Mouse (Mus musculus): ENCODE measurements around the gene Gipr. TPM values are rescaled to one million over a fixed set of nuclear protein-coding genes. Genes with fewer than 3 reads are reported as not detected.

The Gipr gene
- polyA plus RNA-seq, 2 experiments, result 1.1 TPM; not detected in 1

- peaks cover 15% of the 10 kb centered on the region for H3K36me3 ChIP-seq (ENCODE audit: control insufficient read depth, insufficient read depth, low read length)
- no peak for ATAC-seq (ENCODE audit: low FRiP score, low read depth)
- WGBS, result 65% methylated on average over 6 of the region's 6 CpGs
- H3K4me1 ChIP-seq (ENCODE audit: control insufficient read depth, insufficient read depth, low read length), result peaks cover 16% of the 10 kb centered on the region
- no peak overlapping the region for H3K4me2 ChIP-seq (replicated peaks; ENCODE audit: low read depth, low read length, severe bottlenecking)
- peaks cover 8% of the 10 kb centered on the region for H3K27me3 ChIP-seq (ENCODE audit: control insufficient read depth, insufficient read depth, low read length)
- no peak overlapping the region for H3K27ac ChIP-seq (replicated peaks; ENCODE audit: low read depth, low read length)
- DNase-seq (ENCODE audit: low spot score), result peak; percentile 44
- H3K9ac ChIP-seq (ENCODE audit: low read depth, low read length, severe bottlenecking), result no peak overlapping the region
- H3K9me3 ChIP-seq (ENCODE audit: control insufficient read depth, low read length), result no peaks in the 10 kb centered on the region
- H3K4me3 ChIP-seq (replicated peaks; ENCODE audit: low read length), result no peak overlapping the region
- no peak for TF ChIP-seq POLR2A (IDR thresholded peaks at IDR 0.05; ENCODE audit: borderline replicate concordance, extremely low read depth, insufficient read depth, insufficient read length)
Observed at GRCm38 (mm10) chr7:19184758-19185157, 18.8 kb upstream of the Gipr start.

- 68% methylated on average over 2 of the region's 2 CpGs for WGBS
- peaks cover 15% of the 10 kb centered on the region for H3K36me3 ChIP-seq (ENCODE audit: control insufficient read depth, insufficient read depth, low read length)
- no peak overlapping the region for H3K27ac ChIP-seq (replicated peaks; ENCODE audit: low read depth, low read length)
- ATAC-seq (ENCODE audit: low FRiP score, low read depth) (no peak), DNase-seq (ENCODE audit: low spot score) (no peak)
- H3K9ac ChIP-seq (ENCODE audit: low read depth, low read length, severe bottlenecking), result no peak overlapping the region
- TF ChIP-seq POLR2A (IDR thresholded peaks at IDR 0.05; ENCODE audit: borderline replicate concordance, extremely low read depth, insufficient read depth, insufficient read length), result no peak
- no peak overlapping the region for H3K4me2 ChIP-seq (replicated peaks; ENCODE audit: low read depth, low read length, severe bottlenecking)
- no peaks in the 10 kb centered on the region for H3K9me3 ChIP-seq (ENCODE audit: control insufficient read depth, low read length)
- peaks cover 13% of the 10 kb centered on the region for H3K27me3 ChIP-seq (ENCODE audit: control insufficient read depth, insufficient read depth, low read length)
- H3K4me1 ChIP-seq (ENCODE audit: control insufficient read depth, insufficient read depth, low read length), result peaks cover 16% of the 10 kb centered on the region
- no peak overlapping the region for H3K4me3 ChIP-seq (replicated peaks; ENCODE audit: low read length)
Observed at GRCm38 (mm10) chr7:19184250-19184649, 18.3 kb upstream of the Gipr start.

DNA sequence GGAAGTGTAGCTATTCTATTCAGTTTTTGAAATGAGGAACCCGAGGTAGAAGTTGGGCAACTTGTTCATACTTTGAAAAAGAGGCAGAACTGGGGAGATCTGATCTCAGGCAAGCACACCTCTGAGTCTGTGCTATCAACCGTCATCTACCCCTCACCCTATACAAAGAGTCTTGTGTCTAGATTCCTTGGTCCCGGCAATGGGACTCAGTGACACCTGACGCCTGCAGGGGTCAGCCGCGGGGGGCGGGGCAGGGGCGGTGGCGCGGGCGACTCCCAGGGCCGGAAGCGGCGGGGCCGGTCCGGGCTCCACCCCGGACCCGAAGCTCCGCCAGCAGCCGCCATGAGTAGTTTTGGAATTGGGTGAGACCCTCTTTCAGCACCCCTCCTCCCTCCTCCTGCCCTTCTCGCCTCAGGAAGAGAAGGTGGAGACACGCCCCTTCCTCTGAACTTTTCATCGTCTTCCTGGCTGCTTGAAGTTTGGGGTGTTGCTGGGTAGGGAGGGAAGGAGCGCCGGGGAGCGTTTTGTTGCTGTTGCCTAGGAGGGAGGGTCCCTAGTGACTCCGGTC is 15.0 kb upstream of the Gipr start:
- no peak for DNase-seq (ENCODE audit: low spot score)
- 1% methylated on average over 24 of the region's 27 CpGs for WGBS
- H3K9ac ChIP-seq (ENCODE audit: low read depth, low read length, severe bottlenecking), result peak overlapping the region; percentile 63
- peak overlapping the region; percentile 78 for H3K4me2 ChIP-seq (replicated peaks; ENCODE audit: low read depth, low read length, severe bottlenecking)
- no peak overlapping the region for H3K27ac ChIP-seq (replicated peaks; ENCODE audit: low read depth, low read length)
- peak overlapping the region; percentile 58 for H3K4me3 ChIP-seq (replicated peaks; ENCODE audit: low read length)
- peaks cover 7% of the 10 kb centered on the region for H3K36me3 ChIP-seq (ENCODE audit: control insufficient read depth, insufficient read depth, low read length)
- H3K27me3 ChIP-seq (ENCODE audit: control insufficient read depth, insufficient read depth, low read length), result peaks cover 45% of the 10 kb centered on the region
- peak; percentile 45; the same call in 1 of the 2 replicates for ATAC-seq (ENCODE audit: low FRiP score, low read depth)
- no peak for TF ChIP-seq POLR2A (IDR thresholded peaks at IDR 0.05; ENCODE audit: borderline replicate concordance, extremely low read depth, insufficient read depth, insufficient read length)
- 0 out of 2 replicates have a peak, but pooled peaks cover 4% of the 10 kb centered on the region for H3K9me3 ChIP-seq (ENCODE audit: control insufficient read depth, low read length)
- peaks cover 16% of the 10 kb centered on the region for H3K4me1 ChIP-seq (ENCODE audit: control insufficient read depth, insufficient read depth, low read length)

- Histone ChIP-seq H3K9ac (ENCODE audit: low read depth, low read length, severe bottlenecking) (no peak overlapping the region), H3K4me1 (ENCODE audit: control insufficient read depth, insufficient read depth, low read length) (peaks cover 12% of the 10 kb centered on the region)
- 32% methylated on average over 6 of the region's 6 CpGs for WGBS
Observed at GRCm38 (mm10) chr7:19179936-19180335, 14.0 kb upstream of the Gipr start.

GRCm38 (mm10) chr7:19179173-19179572 is 13.2 kb upstream of the Gipr start:
- Histone ChIP-seq H3K4me3 (replicated peaks; ENCODE audit: low read length) (peak overlapping the region; percentile 26), H3K4me2 (replicated peaks; ENCODE audit: low read depth, low read length, severe bottlenecking) (peak overlapping the region; percentile 43), H3K27ac (replicated peaks; ENCODE audit: low read depth, low read length) (no peak overlapping the region), H3K27me3 (ENCODE audit: control insufficient read depth, insufficient read depth, low read length) (peaks cover 52% of the 10 kb centered on the region), H3K4me1 (ENCODE audit: control insufficient read depth, insufficient read depth, low read length) (peaks cover 6% of the 10 kb centered on the region; the same call in 1 of the 2 replicates), H3K9ac (ENCODE audit: low read depth, low read length, severe bottlenecking) (no peak overlapping the region), H3K9me3 (ENCODE audit: control insufficient read depth, low read length) (peaks cover 8% of the 10 kb centered on the region; the same call in 1 of the 2 replicates), H3K36me3 (ENCODE audit: control insufficient read depth, insufficient read depth, low read length) (0 out of 2 replicates have a peak, but pooled peaks cover 5% of the 10 kb centered on the region)
- WGBS, result under 1% methylated on average over 32 of the region's 32 CpGs
- no peak for ATAC-seq (ENCODE audit: low FRiP score, low read depth)
- DNase-seq (ENCODE audit: low spot score), result no peak
- no peak for TF ChIP-seq POLR2A (IDR thresholded peaks at IDR 0.05; ENCODE audit: borderline replicate concordance, extremely low read depth, insufficient read depth, insufficient read length)

More at GRCm38 (mm10) chr7:19179936-19180335, 14.0 kb upstream of the Gipr start:
- Histone ChIP-seq H3K27me3 (ENCODE audit: control insufficient read depth, insufficient read depth, low read length) (peaks cover 52% of the 10 kb centered on the region), H3K9me3 (ENCODE audit: control insufficient read depth, low read length) (peaks cover 8% of the 10 kb centered on the region; the same call in 1 of the 2 replicates), H3K27ac (replicated peaks; ENCODE audit: low read depth, low read length) (no peak overlapping the region), H3K4me3 (replicated peaks; ENCODE audit: low read length) (peak overlapping the region; percentile 26; the same call in 1 of the 2 replicates), H3K36me3 (ENCODE audit: control insufficient read depth, insufficient read depth, low read length) (0 out of 2 replicates have a peak, but pooled peaks cover 5% of the 10 kb centered on the region), H3K4me2 (replicated peaks; ENCODE audit: low read depth, low read length, severe bottlenecking) (no peak overlapping the region)
- ATAC-seq (ENCODE audit: low FRiP score, low read depth), result no peak
- TF ChIP-seq POLR2A (IDR thresholded peaks at IDR 0.05; ENCODE audit: borderline replicate concordance, extremely low read depth, insufficient read depth, insufficient read length), result no peak
- no peak for DNase-seq (ENCODE audit: low spot score)
